Mouse (Mus musculus) erythroblast, adult 5-6 weeks (primary cell): Measurements from ENCODE around the gene Zbed5. TPM values are rescaled to one million over a fixed set of nuclear protein-coding genes. Genes with fewer than 3 reads are reported as not detected.
A peak's percentile ranks its signal among the peaks of the same experiment; 100 is the strongest.
"Not testable (repeated sequence)": the region's sequence is repeated elsewhere in the genome, so short reads cannot be mapped to it uniquely, and the experiment has no call there.

Experiments
- ATAC-seq: replicated peaks from 2 replicates; pipeline ENCODE4 v1.8.0; 2016; ENCODE audit warnings: moderate number of reproducible peaks, mild to moderate bottlenecking, moderate TSS enrichment, inconsistent platforms; ENCODE audit not compliant: poor library complexity, low FRiP score, severe bottlenecking
- total RNA-seq, 2 experiments: library from RNA; stranded (forward) in 1 of 2; stranded (reverse) in 1 of 2; fragments of 150-400 nt in 1 of 2; fragments of 200-764, 138-1000 nt in 1 of 2; gene quantifications; 2 replicates each; pipeline versions ENCODE4 v1.2.3 to v1.2.4; 2015 to 2017; ENCODE audit warnings: low replicate concordance in 2 of 2

Gene Zbed5
- total RNA-seq (2015; ENCODE audit: low replicate concordance) (1.3 TPM in 1 of 2 replicates, not detected in the other), total RNA-seq (2017; ENCODE audit: low replicate concordance) (0.68 TPM in 1 of 2 replicates, not detected in the other)

DNA sequence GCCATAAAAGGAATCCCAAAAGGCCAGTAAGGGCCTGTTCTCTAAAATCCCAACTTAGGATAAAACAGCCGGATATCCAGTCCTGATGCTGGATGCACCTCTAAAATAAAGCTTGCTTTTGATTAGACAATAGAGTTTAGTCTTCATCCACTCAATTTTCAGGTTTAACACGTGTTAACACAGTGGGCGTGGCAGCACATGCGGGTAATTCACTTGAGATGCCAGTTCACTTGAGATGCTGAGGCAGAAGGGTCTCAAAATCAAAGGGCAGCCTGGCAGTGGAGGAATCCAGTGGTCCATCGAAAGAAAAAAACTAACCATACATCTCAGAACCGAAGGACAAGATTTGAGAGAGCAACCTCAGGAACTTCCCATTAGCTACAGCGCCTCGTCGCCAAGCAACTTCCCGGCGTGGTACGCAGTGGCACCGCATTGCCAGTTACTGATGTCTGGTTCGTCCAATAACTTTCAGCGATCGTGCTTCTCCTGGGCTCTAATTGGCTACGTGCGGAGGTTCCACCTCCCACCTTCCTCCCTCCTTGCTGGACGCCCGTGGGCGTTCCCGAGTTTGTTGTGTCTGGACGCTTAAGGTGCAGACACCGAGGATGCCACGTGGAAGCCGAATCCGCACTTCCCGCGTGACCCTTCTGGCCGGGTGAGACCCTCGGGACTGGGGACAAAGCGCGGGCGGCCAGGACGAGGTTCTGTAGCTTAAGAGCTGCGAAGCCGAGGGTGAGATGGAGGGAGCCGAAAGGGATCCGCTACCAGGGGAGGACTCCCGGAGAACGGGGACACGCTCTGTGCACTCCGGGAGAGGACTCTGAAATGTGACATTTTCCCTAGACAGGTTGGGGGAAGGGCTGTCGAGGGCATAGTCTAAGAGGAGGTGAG lies at the start of gene Zbed5:
TSS of gene Zbed5 (plus strand) at position 526 of the 891 bp plus-strand sequence.
- peak; percentile 100 for ATAC-seq

DNA sequence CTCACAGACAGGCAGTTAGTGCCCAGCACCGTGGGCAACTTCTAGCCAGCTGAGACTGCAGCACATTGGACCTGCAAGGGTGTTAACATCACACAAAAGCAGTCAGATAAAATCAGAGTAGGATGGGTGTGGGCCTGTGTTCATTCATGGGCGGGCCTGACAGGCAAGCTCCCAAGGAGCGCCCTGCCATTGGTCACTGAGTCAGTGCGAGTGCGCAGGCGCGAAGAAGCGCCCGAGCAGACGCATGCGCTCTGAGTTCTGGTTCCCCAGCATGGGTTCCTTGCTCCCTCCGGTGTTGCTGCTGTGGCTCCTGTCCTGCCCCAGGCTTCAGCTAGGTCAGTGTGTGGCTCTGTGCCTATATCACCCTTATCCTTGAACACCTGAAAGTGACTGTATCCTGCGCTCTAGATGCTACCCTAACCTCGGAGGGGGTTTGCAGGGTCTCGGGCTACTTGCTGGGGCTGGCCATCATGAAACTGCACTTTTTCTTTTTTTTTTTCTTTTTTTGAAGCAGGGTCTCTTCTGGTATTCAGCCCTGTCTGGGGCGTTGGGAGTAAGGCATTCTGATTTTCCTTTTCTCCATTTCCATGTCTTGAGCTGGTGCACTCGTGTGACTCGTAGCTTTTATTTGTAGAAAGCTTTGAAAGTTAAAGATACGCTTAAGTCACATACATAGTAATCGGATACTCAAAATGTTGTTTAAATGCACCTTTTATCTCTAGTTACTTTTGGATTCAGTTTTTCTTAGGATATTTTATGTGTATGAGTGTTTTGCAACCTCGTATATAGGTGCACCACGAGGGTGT lies 48.6 kb upstream of the Zbed5 start, which contains the start of gene Sumf2:
TSS of gene Sumf2 (plus strand) at position 235 of the 806 bp plus-strand sequence.
- ATAC-seq = peak; percentile 99

DNA sequence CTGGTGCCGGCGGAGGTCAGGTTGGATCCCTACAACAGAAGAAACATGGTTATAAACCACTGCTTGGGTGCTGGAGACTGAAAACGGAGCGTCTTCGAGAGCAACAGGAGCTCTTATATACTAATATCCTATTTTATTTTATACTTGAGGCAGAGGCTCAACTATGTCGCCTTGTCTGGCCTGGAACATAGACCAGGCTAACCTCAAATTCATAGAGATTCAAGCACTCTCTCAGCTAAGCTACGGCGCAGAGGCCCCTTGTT lies 48.0 kb upstream of the Zbed5 start:
- no peak; the same call in 1 of the 2 replicates for ATAC-seq

DNA sequence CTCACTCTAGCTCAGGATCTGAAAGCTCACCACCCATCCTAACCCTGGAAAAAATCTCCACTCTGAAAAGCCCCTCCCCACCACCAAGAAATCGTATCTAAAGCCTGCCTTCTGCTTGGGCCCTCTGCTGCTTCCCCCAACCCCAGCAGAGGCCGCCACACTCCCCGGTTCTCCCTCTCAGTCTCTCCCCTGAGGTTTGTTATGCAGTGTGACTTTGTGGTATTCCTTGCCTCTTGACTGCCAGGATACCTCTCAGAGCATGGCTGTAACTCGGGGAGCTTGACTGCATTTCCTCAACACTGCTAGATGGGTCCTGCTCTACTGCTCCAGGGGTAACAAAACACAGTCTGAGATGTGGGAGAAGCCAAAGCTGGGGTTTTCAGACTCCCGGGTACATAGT lies 40.4 kb upstream of the Zbed5 start:
- ATAC-seq = no peak

DNA sequence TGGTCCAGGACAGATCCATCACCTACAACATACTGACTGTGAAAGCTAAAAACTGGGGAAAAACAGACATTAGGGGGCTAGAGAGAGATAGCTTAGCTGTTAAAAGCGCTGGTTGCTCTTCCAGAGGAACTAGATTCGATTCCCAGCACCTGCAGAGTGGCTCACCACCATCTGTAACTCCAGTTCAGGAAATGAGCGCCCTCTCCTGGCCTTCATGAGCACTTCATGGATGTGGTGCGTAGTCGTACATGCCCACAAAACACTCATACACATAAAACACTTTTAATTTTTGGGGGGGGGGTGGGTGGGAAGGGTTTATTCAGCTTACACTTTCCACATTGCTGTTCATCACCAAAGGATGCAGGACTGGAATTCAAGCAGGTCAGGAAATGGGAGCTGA lies 39.1 kb upstream of the Zbed5 start:
- ATAC-seq = no peak

DNA sequence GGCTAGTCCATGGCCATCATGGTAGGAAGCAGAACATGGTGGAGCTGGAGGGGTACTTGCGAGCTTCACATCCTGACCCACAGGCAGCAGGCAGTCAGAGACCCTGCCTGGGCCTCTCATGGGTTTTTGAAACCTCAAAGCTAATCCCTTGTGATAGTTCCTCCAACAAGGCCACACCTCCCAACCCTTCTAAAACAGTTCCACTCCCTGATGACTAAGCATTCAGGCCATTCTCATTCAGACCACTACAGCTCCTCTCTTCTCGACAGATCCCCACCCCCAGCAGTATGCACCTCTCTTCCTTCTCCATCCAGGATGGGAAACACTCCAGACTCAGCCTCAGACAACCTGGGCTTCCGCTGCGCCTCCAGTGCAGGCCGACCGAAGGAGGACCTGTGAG lies 33.2 kb upstream of the Zbed5 start:
- no peak for ATAC-seq

DNA sequence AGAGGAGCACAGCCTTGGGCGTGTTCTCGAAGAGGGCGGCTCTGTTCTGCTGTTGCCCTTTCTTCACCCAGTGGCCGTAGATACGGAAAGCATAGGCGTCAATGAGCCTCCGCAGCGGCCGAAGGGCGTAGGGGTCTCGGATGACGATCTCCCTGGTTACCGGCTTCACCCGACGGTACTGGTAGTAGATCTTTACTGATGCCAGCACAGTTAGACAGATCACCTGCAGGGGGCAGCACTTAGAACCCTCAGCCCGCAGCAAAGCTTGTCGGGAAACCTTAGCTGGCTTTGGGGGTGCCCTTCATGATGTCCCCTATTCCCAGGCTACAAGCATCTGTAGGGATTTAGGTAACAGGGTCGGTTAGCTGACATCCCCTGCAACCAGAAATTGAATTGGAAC lies 31.1 kb upstream of the Zbed5 start:
- ATAC-seq = peak; percentile 63; the same call in 1 of the 2 replicates

DNA sequence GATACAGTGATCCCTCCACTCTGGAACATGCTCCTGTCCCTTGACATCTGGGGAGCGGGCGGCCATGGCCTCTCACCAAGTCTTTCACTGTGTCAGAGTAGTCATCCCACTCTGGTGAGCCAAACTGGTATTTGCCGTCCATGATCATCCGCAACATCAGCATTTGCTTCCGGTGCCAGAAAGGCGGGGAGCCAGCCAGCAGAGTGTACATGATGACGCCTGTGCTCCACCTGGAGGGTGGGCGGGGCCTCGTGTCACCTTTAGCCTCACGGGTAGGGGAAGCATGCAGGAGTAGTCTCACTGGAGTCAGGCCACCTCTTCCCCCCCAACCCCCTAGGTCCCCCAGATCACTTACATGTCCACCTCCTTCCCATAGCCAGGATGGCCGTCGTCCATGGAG lies 29.7 kb upstream of the Zbed5 start:
- no peak for ATAC-seq

DNA sequence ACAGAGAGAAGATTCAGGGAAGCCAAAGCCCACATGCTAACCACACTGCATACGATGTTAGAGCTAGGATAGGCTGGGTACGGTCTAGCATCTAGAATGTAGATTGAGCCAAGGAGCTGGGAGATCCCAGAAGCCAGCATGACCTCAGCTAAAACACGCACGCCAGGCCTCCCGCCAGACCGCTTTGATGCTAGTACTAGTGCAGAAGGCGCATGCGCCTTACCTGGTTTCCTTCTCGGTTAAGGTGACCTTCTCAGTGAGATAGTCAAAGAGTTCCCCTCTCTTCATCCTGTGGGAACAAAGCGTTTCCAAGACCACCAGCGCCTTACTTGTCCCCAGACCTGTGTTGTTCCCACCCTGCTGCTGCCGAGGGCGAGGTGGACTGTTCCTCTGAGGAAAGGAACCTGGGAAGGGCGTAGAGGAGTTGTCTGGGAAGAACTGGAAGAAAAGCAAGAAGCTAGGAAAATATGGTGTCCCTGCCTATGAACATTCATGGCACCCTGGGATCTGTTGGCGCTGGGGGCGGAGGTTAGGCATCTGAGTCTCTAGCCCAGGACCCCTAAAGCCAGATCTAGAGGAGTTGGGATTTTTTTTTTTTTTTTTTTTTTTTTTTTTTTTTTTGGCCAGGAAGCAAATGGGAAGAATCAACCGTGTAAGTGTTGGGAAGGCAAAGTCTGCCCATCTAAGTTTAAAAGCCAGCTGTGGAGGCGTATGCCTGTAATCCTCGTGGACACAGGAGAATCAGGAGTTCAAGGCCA lies 26.1 kb upstream of the Zbed5 start:
- no peak for ATAC-seq

DNA sequence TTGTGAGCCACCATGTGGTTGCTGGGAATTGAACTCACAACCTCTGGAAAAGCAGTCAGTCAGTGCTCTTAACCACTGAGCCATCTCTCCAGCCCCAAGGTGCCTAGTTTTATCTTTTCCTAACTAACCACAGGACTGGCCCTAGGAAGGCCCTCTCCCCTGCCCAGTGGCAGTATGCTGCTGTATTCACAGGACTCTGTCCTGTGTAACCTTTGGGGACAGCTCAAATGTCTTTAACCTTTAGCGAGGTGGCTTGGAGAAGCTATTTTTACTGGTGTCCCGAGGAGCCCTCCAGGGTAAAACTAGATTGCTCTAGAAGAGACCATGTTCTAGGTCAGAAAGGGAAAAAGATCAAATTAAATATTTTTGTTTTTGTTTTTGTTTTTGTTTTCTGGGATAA lies 24.3 kb upstream of the Zbed5 start:
- no peak for ATAC-seq

DNA sequence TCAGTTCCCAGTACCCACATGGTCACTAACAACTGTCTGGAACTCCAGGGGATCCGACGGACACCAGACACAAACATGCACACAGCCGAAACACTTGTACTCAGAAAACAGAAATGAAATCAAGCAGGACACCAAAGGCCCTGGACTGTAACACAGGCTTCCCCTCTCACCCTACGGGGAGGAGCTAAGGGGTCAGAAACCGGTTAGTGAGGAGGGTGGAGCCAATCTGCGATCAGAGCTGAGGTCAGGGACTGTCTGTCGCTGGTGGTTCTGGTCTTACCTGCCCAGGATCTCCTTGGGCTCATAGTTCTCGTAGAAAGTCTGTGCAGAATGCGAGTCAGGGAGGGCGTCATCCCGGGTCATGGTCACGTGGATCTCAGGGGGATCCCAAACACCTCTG lies 21.6 kb upstream of the Zbed5 start:
- no peak for ATAC-seq

DNA sequence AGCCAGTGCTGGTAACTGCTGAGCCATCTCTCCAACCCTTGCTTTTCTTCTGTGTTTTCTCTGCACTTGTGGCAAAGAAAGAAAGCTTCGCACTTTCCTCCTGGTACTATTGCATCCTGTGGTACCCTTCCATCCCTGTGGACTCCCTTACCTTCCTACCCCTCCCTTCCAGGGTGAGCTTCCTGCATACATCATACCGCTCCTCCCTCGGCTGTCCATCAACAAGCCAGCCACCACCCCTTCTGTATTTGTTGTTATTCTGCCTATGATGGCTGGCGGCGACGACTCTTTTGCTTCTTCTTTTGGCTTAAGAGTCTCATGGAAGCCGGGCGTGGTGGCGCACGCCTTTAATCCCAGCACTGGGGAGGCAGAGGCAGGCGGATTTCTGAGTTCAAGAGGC lies 20.4 kb upstream of the Zbed5 start:
- ATAC-seq = no peak

DNA sequence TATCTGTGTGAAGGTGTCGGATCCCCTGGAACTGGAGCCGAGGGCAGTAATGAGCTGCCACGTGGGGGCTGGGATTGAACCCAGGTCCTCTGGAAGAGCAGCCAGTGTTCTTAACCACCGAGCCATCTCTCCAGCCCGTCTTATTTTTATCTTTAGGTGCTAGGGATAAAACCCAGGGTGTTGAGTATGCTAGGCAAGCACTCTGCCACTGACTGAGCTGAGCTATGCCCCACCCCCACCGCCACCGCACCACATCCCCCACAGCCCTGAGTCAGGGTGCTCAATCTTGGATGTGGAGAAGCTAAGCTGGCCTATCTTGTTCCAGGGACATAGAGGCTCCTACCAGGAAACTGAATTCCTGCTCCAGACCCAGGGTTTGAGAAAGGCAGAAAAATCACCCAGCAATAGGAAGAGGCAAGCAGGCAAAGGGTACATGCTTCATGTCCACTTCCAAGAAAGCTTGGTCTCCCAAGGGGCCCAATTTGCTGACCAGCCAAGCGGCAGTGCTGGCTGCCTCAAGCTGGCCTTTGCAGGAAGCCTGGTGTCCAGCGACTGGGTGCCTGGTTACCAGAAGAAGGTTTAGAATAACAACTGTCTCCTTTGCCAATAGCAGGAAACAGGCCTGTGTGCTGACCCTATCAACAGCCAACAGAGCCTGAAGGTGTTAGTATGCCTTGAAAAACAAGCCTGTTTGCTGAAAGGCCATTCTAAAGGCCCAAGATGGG lies 17.6 kb upstream of the Zbed5 start:
- ATAC-seq = no peak

DNA sequence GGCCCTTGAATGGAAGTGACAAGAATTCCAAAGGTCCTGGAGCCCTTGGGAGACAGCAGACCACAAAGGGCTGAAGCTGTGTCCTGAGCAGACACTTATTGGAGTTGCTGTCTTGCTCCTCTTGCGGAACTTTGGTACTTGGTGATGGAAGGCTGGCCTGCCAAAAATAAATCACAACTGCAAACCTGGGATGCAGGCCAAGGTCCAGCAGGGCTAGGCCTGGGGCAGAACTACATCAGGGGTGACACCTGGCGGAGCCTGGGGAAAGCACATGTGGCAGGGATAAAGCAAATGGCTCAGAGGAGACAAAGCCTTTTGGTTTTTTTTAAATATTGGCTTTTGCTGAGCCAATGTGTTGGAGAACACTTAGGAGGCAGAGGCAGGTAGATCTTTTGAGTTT lies 16.6 kb upstream of the Zbed5 start:
- peak; percentile 52 for ATAC-seq

DNA sequence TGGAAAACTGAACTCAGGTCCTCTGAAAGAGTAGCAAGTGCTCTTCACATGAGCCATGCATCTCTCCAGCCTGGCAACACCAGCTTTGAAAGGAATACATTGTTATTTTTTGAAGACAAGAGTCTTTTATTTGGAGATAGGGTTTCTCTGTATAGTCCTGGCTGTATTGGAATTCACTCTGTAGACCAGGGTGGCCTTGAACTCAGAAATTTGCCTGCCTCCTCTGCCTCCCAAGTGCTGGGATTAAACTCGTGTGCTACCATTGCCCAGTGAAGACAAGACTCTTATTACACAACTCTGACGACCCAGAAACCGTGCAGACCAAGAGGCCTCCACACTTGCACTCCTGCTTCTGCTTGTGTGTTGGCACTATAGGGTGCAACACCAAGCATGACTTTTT lies 15.6 kb upstream of the Zbed5 start:
- no peak for ATAC-seq

DNA sequence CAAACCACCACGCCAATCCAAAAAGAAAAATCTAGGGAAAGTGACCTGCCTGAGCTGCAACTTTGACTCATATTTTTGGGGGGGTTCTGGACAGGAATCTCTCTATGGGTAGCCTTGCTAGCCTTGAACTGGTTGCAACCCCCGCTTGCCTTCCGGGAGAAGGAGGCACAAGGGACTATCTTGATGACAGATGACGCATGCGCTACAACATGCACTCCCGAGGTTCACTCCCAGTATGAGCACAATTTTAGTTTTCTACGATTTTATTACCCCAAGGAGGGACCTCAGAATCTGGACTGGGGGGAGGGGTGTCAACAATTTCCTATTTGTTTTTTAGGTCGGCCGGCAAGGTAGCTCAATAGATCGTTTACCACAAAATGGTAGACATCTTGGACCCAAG lies 9.3 kb upstream of the Zbed5 start:
- ATAC-seq = peak; percentile 70

DNA sequence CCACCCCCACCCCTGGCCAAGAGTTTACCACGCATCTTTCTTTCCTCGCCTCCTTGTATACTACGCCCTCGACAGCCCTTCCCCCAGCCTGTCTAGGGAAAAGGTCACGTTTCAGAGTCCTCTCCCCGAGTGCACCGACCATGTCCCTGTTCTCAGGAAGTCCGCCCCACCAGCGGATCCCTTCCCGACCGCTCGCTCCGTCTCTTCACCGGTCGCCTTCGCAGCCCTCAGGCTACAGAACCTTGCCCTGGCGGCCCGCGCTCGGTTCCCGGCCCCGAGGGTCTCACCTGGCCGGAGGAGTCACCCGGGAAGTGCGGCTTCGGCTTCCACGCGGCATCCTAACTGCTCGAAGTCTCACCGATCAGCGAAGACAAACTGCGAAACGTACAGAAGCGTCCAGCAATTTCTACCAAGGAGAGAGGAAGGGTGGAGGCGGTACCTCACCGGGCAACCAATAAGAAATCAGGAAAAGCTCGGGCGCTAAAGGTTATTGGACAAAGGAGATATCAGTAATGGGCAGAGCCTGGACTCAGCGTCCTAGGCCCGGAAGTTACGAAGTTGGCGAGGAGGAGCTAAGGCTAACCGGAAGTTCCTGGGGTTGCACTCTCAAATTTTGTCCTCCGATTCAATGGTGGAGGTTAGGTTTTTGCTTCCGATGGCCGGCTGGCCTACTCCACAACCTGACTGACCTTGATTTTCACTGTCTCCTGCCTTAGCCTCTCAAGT lies 8.4 kb upstream of the Zbed5 start, which contains the start of gene Chchd2:
TSS of gene Chchd2 (minus strand) at position 560 of the 726 bp plus-strand sequence.
- peak; percentile 99 for ATAC-seq

DNA sequence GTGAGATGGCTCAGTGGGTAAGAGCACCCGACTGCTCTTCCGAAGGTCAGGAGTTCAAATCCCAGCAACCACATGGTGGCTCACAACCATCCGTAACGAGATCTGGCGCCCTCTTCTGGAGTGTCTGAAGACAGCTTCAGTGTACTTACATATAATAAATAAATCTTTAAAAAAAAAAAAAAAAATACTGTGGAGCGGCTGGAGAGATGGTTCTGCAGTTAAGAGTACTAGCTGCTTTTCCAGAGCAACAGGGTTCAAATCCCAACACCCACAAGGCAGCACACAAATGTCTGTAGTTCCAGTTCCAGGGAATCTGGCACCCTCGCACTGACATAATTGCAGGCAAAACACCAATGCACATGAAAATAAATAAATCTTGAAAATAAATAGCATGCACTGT lies 5.1 kb upstream of the Zbed5 start:
- not testable (repeated sequence) for ATAC-seq

DNA sequence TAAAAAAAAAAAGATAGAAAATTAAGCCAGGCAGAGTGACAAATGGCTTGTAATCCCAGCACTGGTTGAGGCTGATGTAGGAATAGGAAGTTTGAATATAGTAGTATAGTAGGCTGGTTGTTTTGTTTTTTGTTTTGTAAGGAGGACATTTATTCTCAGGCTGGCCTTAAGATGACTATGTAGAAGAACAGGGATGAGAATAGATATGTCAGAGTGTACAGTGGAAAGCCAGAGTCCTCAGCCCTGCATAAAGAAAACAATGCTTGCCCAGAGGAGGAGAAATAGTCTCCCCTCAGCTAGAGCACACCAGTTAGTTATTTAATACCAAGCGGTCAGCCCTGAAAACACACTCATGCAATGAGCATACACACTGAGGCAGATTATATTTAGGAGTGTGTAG lies 2.9 kb downstream of the Zbed5 start, which contains the start of gene Phkg1:
TSS of gene Phkg1 (minus strand) at position 101 of the 400 bp plus-strand sequence.
- no peak for ATAC-seq
